Mouse (Mus musculus): Measurements from ENCODE around the gene Rsph3b. TPM values are rescaled to one million over a fixed set of nuclear protein-coding genes. Genes with fewer than 3 reads are reported as not detected.

Rsph3b gene
- total and polyA plus RNA-seq, 3 experiments: 6.8 to 14.7 TPM; not detected in 1

GRCm38 (mm10) chr17:6860491-6860897 lies 88.0 kb downstream of the Rsph3b start:
- no peak for TF ChIP-seq TAL1 (IDR thresholded peaks at IDR 0.05; ENCODE audit: low read length)
- no peak for TF ChIP-seq E2F4 (IDR thresholded peaks at IDR 0.05; ENCODE audit: borderline replicate concordance, low read depth, low read length)
- TF ChIP-seq USF1 (IDR thresholded peaks at IDR 0.05; ENCODE audit: low read depth, low read length): no peak
- TF ChIP-seq SIN3A (IDR thresholded peaks at IDR 0.05; ENCODE audit: low read length): no peak
- TF ChIP-seq POLR2AphosphoS2 (IDR thresholded peaks at IDR 0.05; ENCODE audit: low read length): no peak
- no peak for TF ChIP-seq HCFC1 (IDR thresholded peaks at IDR 0.05; ENCODE audit: low read depth, low read length)
- no peak for TF ChIP-seq MAFK (IDR thresholded peaks at IDR 0.05; ENCODE audit: borderline replicate concordance, low read depth, low read length)
- no peak for TF ChIP-seq CTCF (IDR thresholded peaks at IDR 0.05 in 2 of 3, conservative IDR thresholded peaks at IDR 0.05 in 1 of 3; ENCODE audit: control insufficient read depth in 1 of 3, insufficient read depth in 1 of 3, low read depth in 2 of 3, low read length in 3 of 3, poor library complexity in 1 of 3, severe bottlenecking in 1 of 3)
- no peak for TF ChIP-seq USF2 (IDR thresholded peaks at IDR 0.05; ENCODE audit: borderline replicate concordance in 1 of 2, insufficient read depth in 1 of 2, low read depth in 1 of 2, low read length in 2 of 2)
- no peak for TF ChIP-seq GATA1 (IDR thresholded peaks at IDR 0.05; ENCODE audit: low read depth, low read length)
- TF ChIP-seq ZNF384 (IDR thresholded peaks at IDR 0.05; ENCODE audit: low read depth, low read length): no peak
- no peak for TF ChIP-seq NRF1 (IDR thresholded peaks at IDR 0.05; ENCODE audit: insufficient read depth, low read depth, low read length, poor library complexity, severe bottlenecking)
- TF ChIP-seq NELFE (IDR thresholded peaks at IDR 0.05; ENCODE audit: low read depth, low read length): no peak
- TF ChIP-seq TCF12 (IDR thresholded peaks at IDR 0.05; ENCODE audit: low read depth, low read length): no peak
- no peak for TF ChIP-seq ZMIZ1 (IDR thresholded peaks at IDR 0.05; ENCODE audit: low read depth, low read length)
- TF ChIP-seq MAZ (IDR thresholded peaks at IDR 0.05; ENCODE audit: low read depth, low read length): no peak
- no peak for TF ChIP-seq ELF1 (IDR thresholded peaks at IDR 0.05; ENCODE audit: low read depth, low read length)
- no peaks in the 10 kb centered on the region for H3K9me3 ChIP-seq (replicated peaks; ENCODE audit: insufficient read depth, low read length)
- H3K36me3 ChIP-seq (ENCODE audit: control insufficient read depth in 1 of 2, insufficient read depth in 2 of 2, low read length in 2 of 2): no peaks in the 10 kb centered on the region
- H3K9ac ChIP-seq (ENCODE audit: control insufficient read depth, low read depth, low read length, poor library complexity, severe bottlenecking): no peak overlapping the region
- H3K4me3 ChIP-seq (ENCODE audit: control insufficient read depth in 1 of 2, insufficient read depth in 1 of 2, low read depth in 2 of 2, low read length in 2 of 2): no peak overlapping the region
- H3K79me2 ChIP-seq (ENCODE audit: control insufficient read depth, insufficient read depth, low read length, poor library complexity): no peaks in the 10 kb centered on the region
- no peaks in the 10 kb centered on the region; a peak in 1 of 4 replicates for H3K4me1 ChIP-seq (ENCODE audit: control insufficient read depth in 1 of 2, insufficient read depth in 2 of 2, low read length in 2 of 2)
- H3K27me3 ChIP-seq (ENCODE audit: control insufficient read depth in 1 of 2, insufficient read depth in 2 of 2, low read length in 2 of 2): peaks cover 0 to 2% of the 10 kb centered on the region in 2 experiments; a peak in 1 of 4 replicates
- DNase-seq (ENCODE audit: low read depth, low spot score): no peak
- no peak overlapping the region for H3K27ac ChIP-seq (ENCODE audit: control insufficient read depth, low read depth, low read length)

GRCm38 (mm10) chr17:6860067-6860466 lies 88.4 kb downstream of the Rsph3b start:
- DNase-seq (ENCODE audit: low read depth, low spot score): no peak
- no peaks in the 10 kb centered on the region for H3K9me3 ChIP-seq (replicated peaks; ENCODE audit: insufficient read depth, low read length)
- no peaks in the 10 kb centered on the region for H3K79me2 ChIP-seq (ENCODE audit: control insufficient read depth, insufficient read depth, low read length, poor library complexity)
- peaks cover 0 to 2% of the 10 kb centered on the region in 2 experiments; a peak in 1 of 4 replicates for H3K27me3 ChIP-seq (ENCODE audit: control insufficient read depth in 1 of 2, insufficient read depth in 2 of 2, low read length in 2 of 2)
- H3K27ac ChIP-seq (ENCODE audit: control insufficient read depth, low read depth, low read length): no peak overlapping the region
- TF ChIP-seq GATA1 (IDR thresholded peaks at IDR 0.05; ENCODE audit: low read depth, low read length) (no peak), RCOR1 (IDR thresholded peaks at IDR 0.05; ENCODE audit: low read depth, low read length) (no peak), ZC3H11A (IDR thresholded peaks at IDR 0.05; ENCODE audit: low read depth, low read length) (no peak), USF2 (IDR thresholded peaks at IDR 0.05; ENCODE audit: borderline replicate concordance in 1 of 2, insufficient read depth in 1 of 2, low read depth in 1 of 2, low read length in 2 of 2) (no peak), POLR2AphosphoS5 (IDR thresholded peaks at IDR 0.05; ENCODE audit: borderline replicate concordance, low read depth, low read length) (no peak), POLR2AphosphoS2 (IDR thresholded peaks at IDR 0.05; ENCODE audit: low read length) (no peak), MYB (IDR thresholded peaks at IDR 0.05; ENCODE audit: low read depth, low read length) (no peak), CHD1 (IDR thresholded peaks at IDR 0.05; ENCODE audit: low read depth, low read length) (no peak), GABPA (IDR thresholded peaks at IDR 0.05; ENCODE audit: low read depth, low read length) (no peak), MAFK (IDR thresholded peaks at IDR 0.05; ENCODE audit: borderline replicate concordance, low read depth, low read length) (no peak), MEF2A (IDR thresholded peaks at IDR 0.05; ENCODE audit: extremely low read depth, insufficient replicate concordance, low read depth, low read length, poor library complexity, severe bottlenecking) (no peak), MXI1 (IDR thresholded peaks at IDR 0.05; ENCODE audit: low read depth, low read length) (no peak), TCF12 (IDR thresholded peaks at IDR 0.05; ENCODE audit: low read depth, low read length) (no peak)
- no peak overlapping the region for H3K9ac ChIP-seq (ENCODE audit: control insufficient read depth, low read depth, low read length, poor library complexity, severe bottlenecking)
- H3K36me3 ChIP-seq (ENCODE audit: control insufficient read depth in 1 of 2, insufficient read depth in 2 of 2, low read length in 2 of 2): no peaks in the 10 kb centered on the region
- H3K4me3 ChIP-seq (ENCODE audit: control insufficient read depth in 1 of 2, insufficient read depth in 1 of 2, low read depth in 2 of 2, low read length in 2 of 2): no peak overlapping the region
- H3K4me1 ChIP-seq (ENCODE audit: control insufficient read depth in 1 of 2, insufficient read depth in 2 of 2, low read length in 2 of 2): no peaks in the 10 kb centered on the region; a peak in 1 of 4 replicates
